Mouse (Mus musculus): ENCODE results near the gene Olfr108.

The Olfr108 gene

GRCm38 (mm10) chr17:37445180-37445579, at the start of gene Olfr108:
Gene Olfr108 (plus strand): TSS chr17:37445480.
- no peak for DNase-seq (ENCODE audit: low spot score in 2 of 2)

GRCm38 (mm10) chr17:37398926-37399325, 46.4 kb upstream of the Olfr108 start, which contains the start of gene Olfr107:
Gene Olfr107 (plus strand): TSS chr17:37399226.
- DNase-seq (ENCODE audit: low spot score in 2 of 2), result no peak

- DNase-seq (ENCODE audit: low spot score in 2 of 2), result no peak
Observed at GRCm38 (mm10) chr17:37413380-37413779, 31.9 kb upstream of the Olfr108 start.

- DNase-seq (ENCODE audit: low spot score in 2 of 2), result no peak
Observed at GRCm38 (mm10) chr17:37458616-37459015, 13.3 kb downstream of the Olfr108 start, which contains the start of gene Olfr109. Gene Olfr109 (plus strand): TSS chr17:37458916.

GRCm38 (mm10) chr17:37483452-37483851, 38.2 kb downstream of the Olfr108 start, which contains the start of gene H2-M2:
Gene H2-M2 (minus strand): TSS chr17:37483552.
- no peak for DNase-seq (ENCODE audit: low spot score in 2 of 2)

- no peak for DNase-seq (ENCODE audit: low spot score in 2 of 2)
Observed at GRCm38 (mm10) chr17:37491930-37492518, 46.7 kb downstream of the Olfr108 start, which contains the start of gene Olfr110. Gene Olfr110 (plus strand): TSS chr17:37492468.
